Mouse (Mus musculus): ENCODE data around the gene Faim. TPM values are rescaled to one million over a fixed set of nuclear protein-coding genes. Genes with fewer than 3 reads are reported as not detected.

The Faim gene
- polyA plus RNA-seq, 1 experiment from 2014 or later, result 35.3 TPM

GRCm38 (mm10) chr9:99048724-99049250, 62.6 kb downstream of the Faim start:
- Histone ChIP-seq H3K27ac (ENCODE audit: low read length) (no peak overlapping the region), H3K36me3 (ENCODE audit: insufficient read depth, low read length) (no peaks in the 10 kb centered on the region), H3K4me3 (ENCODE audit: low read depth, low read length) (no peak overlapping the region), H3K4me1 (ENCODE audit: insufficient read depth, low read depth, low read length) (no peaks in the 10 kb centered on the region), H3K9ac (replicated peaks; ENCODE audit: low read depth) (no peak overlapping the region), H3K4me2 (replicated peaks; ENCODE audit: low read depth, low read length) (no peak overlapping the region), H3K9me3 (ENCODE audit: low read length) (no peaks in the 10 kb centered on the region), H3K27me3 (replicated peaks; ENCODE audit: insufficient read depth, low read length) (no peaks in the 10 kb centered on the region)
- TF ChIP-seq CTCF (IDR thresholded peaks at IDR 0.05) (no peak), EP300 (IDR thresholded peaks at IDR 0.05) (no peak)
- peak; percentile 65; the same call in 1 of the 2 replicates for ATAC-seq
- 39% methylated on average over 1 of the region's 1 CpGs for WGBS
- DNase-seq (ENCODE audit: low spot score), result peak; percentile 71

DNA sequence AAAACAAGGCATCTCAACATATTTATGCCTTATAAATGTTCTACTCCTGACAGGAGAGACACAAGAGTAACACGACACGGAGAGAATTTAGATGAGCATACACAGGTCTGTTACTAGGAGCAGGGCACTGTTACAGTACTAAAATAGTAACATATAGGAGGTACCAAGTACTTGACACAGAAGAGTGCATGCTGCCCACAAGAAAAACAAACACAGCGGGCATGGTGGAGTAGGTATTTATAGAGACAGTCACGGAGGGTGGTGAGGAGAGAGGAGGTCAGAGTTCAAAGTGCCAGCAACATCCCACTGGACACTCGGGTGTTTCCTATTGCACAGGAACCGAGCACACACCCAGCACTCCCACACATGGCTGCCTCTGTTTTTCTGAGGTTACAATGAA, 63.6 kb downstream of the Faim start:
- Histone ChIP-seq H3K4me1 (ENCODE audit: insufficient read depth, low read depth, low read length) (no peaks in the 10 kb centered on the region), H3K27ac (ENCODE audit: low read length) (no peak overlapping the region), H3K36me3 (ENCODE audit: insufficient read depth, low read length) (no peaks in the 10 kb centered on the region), H3K4me2 (replicated peaks; ENCODE audit: low read depth, low read length) (no peak overlapping the region), H3K9ac (replicated peaks; ENCODE audit: low read depth) (no peak overlapping the region), H3K9me3 (ENCODE audit: low read length) (no peaks in the 10 kb centered on the region), H3K27me3 (replicated peaks; ENCODE audit: insufficient read depth, low read length) (no peaks in the 10 kb centered on the region), H3K4me3 (ENCODE audit: low read depth, low read length) (no peak overlapping the region)
- TF ChIP-seq CTCF (IDR thresholded peaks at IDR 0.05) (no peak), EP300 (IDR thresholded peaks at IDR 0.05) (no peak)
- WGBS, result 53% methylated on average over 6 of the region's 6 CpGs
- DNase-seq (ENCODE audit: low spot score), result peak; percentile 11
- ATAC-seq, result peak; percentile 9; the same call in 1 of the 2 replicates

Other genes starting within 250 kb of the Faim start
- not detected in 2 replicates for gene Prr23a1, start 143.9 kb upstream of the Faim start, polyA plus RNA-seq (2015; fragmentation: Nextera tagmentation; extraction: Ambion mirVana)
- not detected in 2 replicates for gene Prr23a2, start 129.9 kb upstream of the Faim start, polyA plus RNA-seq (2015; fragmentation: Nextera tagmentation; extraction: Ambion mirVana)
- gene Prr23a3, start 121.6 kb upstream of the Faim start, polyA plus RNA-seq (2015; fragmentation: Nextera tagmentation; extraction: Ambion mirVana), result not detected in 2 replicates
- not detected in 2 replicates for gene 7420426K07Rik, start 83.3 kb upstream of the Faim start, polyA plus RNA-seq (2015; fragmentation: Nextera tagmentation; extraction: Ambion mirVana)
- gene Foxl2, start 31.1 kb upstream of the Faim start, polyA plus RNA-seq (2015; fragmentation: Nextera tagmentation; extraction: Ambion mirVana), result not detected in 2 replicates
- gene Gm1123, start 49.3 kb downstream of the Faim start, polyA plus RNA-seq (2015; fragmentation: Nextera tagmentation; extraction: Ambion mirVana), result 0.12 TPM in 1 of 2 replicates, not detected in the other
- gene Pik3cb, start 154.2 kb downstream of the Faim start, polyA plus RNA-seq (2015; fragmentation: Nextera tagmentation; extraction: Ambion mirVana), result 4.1 and 4.5 TPM in 2 replicates

Measured in lung, postnatal 0 days (tissue).